Mouse (Mus musculus) lung, postnatal 0 days (tissue): ENCODE data around the gene Hoxa3.
A peak's percentile ranks its signal among the peaks of the same experiment; 100 is the strongest.

ENCODE experiments used
- CTCF ChIP-seq: IDR thresholded peaks from 2 replicates; pipeline ENCODE4 v1.5.1; 2016; ENCODE audit warnings: antibody characterized with exemption, mild to moderate bottlenecking
- EP300 ChIP-seq: IDR thresholded peaks from 2 replicates; pipeline ENCODE4 v1.6.1; 2016; ENCODE audit warnings: antibody characterized with exemption, mild to moderate bottlenecking, control low read depth

GRCm38 (mm10) chr6:52190410-52190809 is 22.7 kb downstream of the Hoxa3 start:
- 0 out of 2 replicates have a peak, but pooled peaks have one; percentile 17 for TF ChIP-seq CTCF
- no peak for TF ChIP-seq EP300
